Mouse (Mus musculus) intestine, postnatal 0 days (tissue): ENCODE data around the gene Scg3. TPM values are rescaled to one million over a fixed set of nuclear protein-coding genes. Genes with fewer than 3 reads are reported as not detected.
"Not testable (repeated sequence)": the region's sequence is repeated elsewhere in the genome, so short reads cannot be mapped to it uniquely, and the experiment has no call there.

Experiments
- ATAC-seq: fragments of 200-750 bp; cut with Nextera tagmentation; 2 replicates; pipeline ENCODE4 v1.8.0; 2017; ENCODE audit warnings: mild to moderate bottlenecking, moderate TSS enrichment, moderate library complexity
- H3K27ac ChIP-seq: fragments of 300-500 bp; sonication (generic); 2 replicates; pipeline ENCODE4 v1.5.1; 2014; ENCODE audit warnings: mild to moderate bottlenecking, low read depth, low read length, moderate library complexity
- H3K27me3 ChIP-seq: fragments of 300-500 bp; sonication (generic); replicated peaks from 2 replicates; pipeline ENCODE4 v1.6.1; 2014; ENCODE audit warnings: low read length, mixed read lengths; ENCODE audit not compliant: control insufficient read depth, insufficient read depth
- H3K36me3 ChIP-seq: fragments of 300-500 bp; sonication (generic); 2 replicates; pipeline ENCODE4 v1.6.1; 2014; ENCODE audit warnings: mild to moderate bottlenecking, moderate library complexity; ENCODE audit not compliant: control insufficient read depth, insufficient read depth
- H3K4me1 ChIP-seq: fragments of 300-500 bp; sonication (generic); replicated peaks from 2 replicates; pipeline ENCODE4 v1.6.1; 2014; ENCODE audit warnings: antibody characterized with exemption, low read length, mixed read lengths; ENCODE audit not compliant: control insufficient read depth, insufficient read depth
- H3K4me2 ChIP-seq: fragments of 300-500 bp; sonication (generic); replicated peaks from 2 replicates; pipeline ENCODE4 v1.6.1; 2014; ENCODE audit warnings: low read depth, mild to moderate bottlenecking, moderate library complexity
- H3K4me3 ChIP-seq: fragments of 300-500 bp; sonication (generic); 2 replicates; pipeline ENCODE4 v1.5.1; 2014; ENCODE audit warnings: low read depth, low read length
- H3K9ac ChIP-seq: fragments of 300-500 bp; sonication (generic); 2 replicates; pipeline ENCODE4 v1.6.1; 2014; ENCODE audit warnings: mild to moderate bottlenecking, low read depth, low read length
- H3K9me3 ChIP-seq: fragments of 300-500 bp; sonication (generic); 2 replicates; pipeline ENCODE4 v1.6.1; 2016; ENCODE audit warnings: mixed run types; ENCODE audit not compliant: control insufficient read depth
- CTCF ChIP-seq: sonication (generic); IDR thresholded peaks from 2 replicates; pipeline ENCODE4 v1.5.1; 2016; ENCODE audit warnings: low read depth, mild to moderate bottlenecking, control low read depth, antibody characterized with exemption, moderate library complexity
- WGBS: fragments of 180-500 bp; shearing (Covaris S2); extraction: QIAGEN DNeasy Blood & Tissue Kit; methylation state at CpG from one replicate; pipeline ENCODE4 v1.1.7; 2014; 5-methylcytosine and 5-hydroxymethylcytosine counted together
- polyA plus RNA-seq: library from polyadenylated mRNA; unstranded; fragments of >200 nt; fragmentation: Nextera tagmentation; extraction: Ambion mirVana; gene quantifications from 2 replicates; pipeline ENCODE4 v1.2.1, GENCODE M21; 2015

The Scg3 gene
- polyA plus RNA-seq, 1 experiment from 2014 or later = 6.7 TPM

DNA sequence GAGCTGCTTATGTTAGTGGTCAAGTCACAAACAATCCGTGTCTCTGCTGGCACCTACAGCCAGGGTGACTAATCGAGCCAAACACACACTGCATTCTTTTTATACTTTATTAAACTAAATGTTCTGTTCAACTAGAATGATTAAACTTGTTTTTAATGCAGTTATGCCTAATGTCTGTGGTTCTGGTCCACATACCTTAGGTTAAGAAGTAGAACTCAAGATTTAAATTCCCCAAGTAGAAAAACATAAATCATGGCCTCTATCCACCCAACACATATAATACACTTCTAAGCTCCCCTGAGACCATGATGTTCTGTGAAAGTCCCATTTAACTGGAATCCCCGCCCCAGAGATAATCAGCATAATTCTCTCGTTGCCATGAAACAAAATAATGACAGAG, 4.2 kb downstream of the Scg3 start:
- no peaks in the 10 kb centered on the region for H3K36me3 ChIP-seq
- no peaks in the 10 kb centered on the region for H3K27me3 ChIP-seq
- ATAC-seq = no peak
- H3K9ac ChIP-seq = no peak overlapping the region
- 79% methylated on average over 4 of the region's 4 CpGs for WGBS
- no peaks in the 10 kb centered on the region for H3K9me3 ChIP-seq
- H3K4me1 ChIP-seq = 0 out of 2 replicates have a peak, but pooled peaks cover 5% of the 10 kb centered on the region
- no peak overlapping the region for H3K4me2 ChIP-seq
- no peak overlapping the region for H3K4me3 ChIP-seq
- no peak for TF ChIP-seq CTCF
- no peak overlapping the region for H3K27ac ChIP-seq

- Histone ChIP-seq H3K36me3 (no peaks in the 10 kb centered on the region), H3K9ac (no peak overlapping the region), H3K27me3 (no peaks in the 10 kb centered on the region), H3K9me3 (no peaks in the 10 kb centered on the region), H3K4me2 (no peak overlapping the region), H3K4me3 (no peak overlapping the region), H3K27ac (no peak overlapping the region), H3K4me1 (no peaks in the 10 kb centered on the region)
- no peak for TF ChIP-seq CTCF
- 85% methylated on average over 7 of the region's 7 CpGs for WGBS
- ATAC-seq = no peak
Measured at GRCm38 (mm10) chr9:75678341-75678740, 5.5 kb downstream of the Scg3 start.

GRCm38 (mm10) chr9:75676226-75676625, 7.6 kb downstream of the Scg3 start:
- Histone ChIP-seq H3K4me1 (no peaks in the 10 kb centered on the region), H3K4me2 (no peak overlapping the region), H3K9ac (no peak overlapping the region), H3K27ac (no peak overlapping the region), H3K4me3 (no peak overlapping the region), H3K27me3 (no peaks in the 10 kb centered on the region), H3K9me3 (no peaks in the 10 kb centered on the region), H3K36me3 (no peaks in the 10 kb centered on the region)
- no peak for TF ChIP-seq CTCF
- no peak for ATAC-seq
- WGBS = 79% methylated on average over 7 of the region's 7 CpGs

DNA sequence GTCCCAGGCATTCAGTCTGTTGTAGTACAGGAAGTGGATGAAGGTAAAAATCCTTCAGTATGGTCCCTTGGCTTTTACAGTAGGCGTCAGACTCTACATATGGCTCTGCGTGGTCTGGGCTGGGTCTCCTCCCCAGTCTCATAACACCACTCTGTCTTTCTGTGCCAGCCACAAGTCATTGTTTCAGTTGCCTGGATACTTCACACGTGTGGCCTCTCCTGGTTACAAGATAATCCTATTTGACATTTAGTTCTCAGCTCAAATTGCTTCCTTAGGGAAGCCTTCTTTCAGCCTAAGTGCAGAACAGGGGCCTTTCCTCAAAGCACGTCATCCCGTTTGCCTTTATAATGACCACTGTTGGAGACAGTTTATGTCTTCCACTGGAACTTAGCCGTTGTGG, 11.1 kb downstream of the Scg3 start:
- no peak overlapping the region for H3K4me3 ChIP-seq
- no peak for ATAC-seq
- H3K9ac ChIP-seq = no peak overlapping the region
- H3K27ac ChIP-seq = no peak overlapping the region
- 65% methylated on average over 6 of the region's 6 CpGs for WGBS
- H3K4me2 ChIP-seq = no peak overlapping the region
- H3K4me1 ChIP-seq = no peaks in the 10 kb centered on the region
- no peaks in the 10 kb centered on the region for H3K36me3 ChIP-seq
- no peaks in the 10 kb centered on the region for H3K27me3 ChIP-seq
- no peaks in the 10 kb centered on the region for H3K9me3 ChIP-seq
- no peak for TF ChIP-seq CTCF

GRCm38 (mm10) chr9:75666612-75667011, 17.2 kb downstream of the Scg3 start:
- Histone ChIP-seq H3K36me3 (no peaks in the 10 kb centered on the region), H3K4me1 (no peaks in the 10 kb centered on the region), H3K27me3 (no peaks in the 10 kb centered on the region), H3K4me3 (no peak overlapping the region), H3K9ac (no peak overlapping the region), H3K27ac (no peak overlapping the region), H3K9me3 (no peaks in the 10 kb centered on the region), H3K4me2 (no peak overlapping the region)
- ATAC-seq = no peak
- no peak for TF ChIP-seq CTCF
- WGBS = 55% methylated on average over 5 of the region's 5 CpGs

GRCm38 (mm10) chr9:75665364-75665763, 18.5 kb downstream of the Scg3 start:
- H3K9me3 ChIP-seq = no peaks in the 10 kb centered on the region
- ATAC-seq = no peak
- H3K4me1 ChIP-seq = no peaks in the 10 kb centered on the region
- 70% methylated on average over 6 of the region's 6 CpGs for WGBS
- H3K9ac ChIP-seq = no peak overlapping the region
- no peak overlapping the region for H3K4me3 ChIP-seq
- no peaks in the 10 kb centered on the region for H3K27me3 ChIP-seq
- H3K4me2 ChIP-seq = no peak overlapping the region
- TF ChIP-seq CTCF = no peak
- H3K36me3 ChIP-seq = no peaks in the 10 kb centered on the region
- H3K27ac ChIP-seq = no peak overlapping the region

GRCm38 (mm10) chr9:75660917-75661316, 22.9 kb downstream of the Scg3 start:
- Histone ChIP-seq H3K27me3 (no peaks in the 10 kb centered on the region), H3K4me3 (no peak overlapping the region), H3K9me3 (no peaks in the 10 kb centered on the region), H3K4me1 (no peaks in the 10 kb centered on the region), H3K36me3 (no peaks in the 10 kb centered on the region), H3K27ac (no peak overlapping the region), H3K4me2 (no peak overlapping the region), H3K9ac (no peak overlapping the region)
- ATAC-seq = no peak
- 87% methylated on average over 8 of the region's 8 CpGs for WGBS
- TF ChIP-seq CTCF = no peak

GRCm38 (mm10) chr9:75656456-75656855, 27.4 kb downstream of the Scg3 start:
- not testable (repeated sequence) for H3K36me3 ChIP-seq, H3K9ac ChIP-seq, H3K4me1 ChIP-seq, ATAC-seq, H3K4me3 ChIP-seq, H3K27ac ChIP-seq, H3K27me3 ChIP-seq, H3K9me3 ChIP-seq, H3K4me2 ChIP-seq
- WGBS = 75% methylated on average over 3 of the region's 3 CpGs
